Mouse (Mus musculus): ENCODE results near the gene Rims4. TPM values are rescaled to one million over a fixed set of nuclear protein-coding genes. Genes with fewer than 3 reads are reported as not detected.

Gene Rims4
- total and polyA plus RNA-seq, 2 experiments from 2014 or later = 16.3 to 59.1 TPM

DNA sequence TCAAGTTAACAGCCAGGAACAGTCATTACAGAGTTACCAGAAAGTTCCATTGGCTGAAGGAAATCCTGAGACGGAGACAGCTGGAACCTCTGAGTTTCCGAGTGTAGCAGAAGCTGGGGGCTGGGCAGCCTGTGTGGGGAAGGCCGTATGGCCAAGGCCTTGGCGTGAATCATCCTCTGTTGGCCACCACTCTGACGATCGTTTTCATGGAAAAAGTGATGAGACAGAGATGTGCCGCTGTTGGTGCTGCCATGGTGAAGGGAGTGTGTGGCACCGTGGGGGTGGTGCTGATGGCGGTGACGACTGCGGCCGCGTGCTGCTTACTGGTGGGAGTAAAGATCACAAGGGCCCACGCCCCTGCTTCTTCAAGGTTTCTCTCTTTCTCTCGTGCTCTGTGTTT is 27.7 kb upstream of the Rims4 start:
- no peak overlapping the region for H3K4me3 ChIP-seq (ENCODE audit: low read depth, low read length)
- H3K4me1 ChIP-seq (ENCODE audit: insufficient read depth) = no peaks in the 10 kb centered on the region
- no peak for ATAC-seq

DNA sequence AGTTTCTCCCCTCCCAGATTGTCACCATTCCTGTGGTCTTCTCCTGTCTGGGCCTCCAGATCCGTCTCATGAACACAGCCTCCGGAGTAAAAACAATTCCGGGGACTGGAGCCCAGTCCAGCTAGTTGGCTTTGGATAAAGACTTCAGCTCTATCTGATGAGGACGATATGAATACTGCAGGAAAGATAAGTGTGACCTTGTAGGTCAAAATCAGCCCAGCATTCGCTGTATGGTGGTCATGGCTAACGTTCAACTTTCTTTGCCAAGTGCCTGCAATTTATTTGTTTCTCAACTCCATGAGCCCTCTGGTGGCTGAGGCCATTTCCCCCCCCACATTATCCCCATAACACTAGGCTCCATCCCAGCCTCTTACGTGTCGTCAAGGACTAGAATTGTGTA is 26.0 kb upstream of the Rims4 start:
- Histone ChIP-seq H3K36me3 (ENCODE audit: insufficient read depth) (no peaks in the 10 kb centered on the region), H3K4me3 (ENCODE audit: low read depth, low read length) (no peak overlapping the region), H3K9ac (no peak overlapping the region), H3K27ac (ENCODE audit: low read depth, low read length) (no peak overlapping the region), H3K4me1 (ENCODE audit: insufficient read depth) (no peaks in the 10 kb centered on the region), H3K4me2 (ENCODE audit: low read depth) (no peak overlapping the region), H3K9me3 (ENCODE audit: low read length) (no peaks in the 10 kb centered on the region), H3K27me3 (ENCODE audit: insufficient read depth, low read length) (no peaks in the 10 kb centered on the region)
- no peak for ATAC-seq
- 0 out of 2 replicates have a peak, but pooled peaks have one; percentile 12 for TF ChIP-seq CTCF (IDR thresholded peaks at IDR 0.05; ENCODE audit: low read depth)
- no peak for DNase-seq
- WGBS = 81% methylated on average over 8 of the region's 8 CpGs

More for the DNA sequence above, 27.7 kb upstream of the Rims4 start:
- DNase-seq = no peak
- no peak overlapping the region for H3K4me2 ChIP-seq (ENCODE audit: low read depth)
- no peak overlapping the region for H3K9ac ChIP-seq
- H3K27me3 ChIP-seq (ENCODE audit: insufficient read depth, low read length) = no peaks in the 10 kb centered on the region
- H3K27ac ChIP-seq (ENCODE audit: low read depth, low read length) = no peak overlapping the region
- no peaks in the 10 kb centered on the region for H3K36me3 ChIP-seq (ENCODE audit: insufficient read depth)
- WGBS = 81% methylated on average over 15 of the region's 15 CpGs
- H3K9me3 ChIP-seq (ENCODE audit: low read length) = no peaks in the 10 kb centered on the region
- no peak for TF ChIP-seq CTCF (IDR thresholded peaks at IDR 0.05; ENCODE audit: low read depth)

DNA sequence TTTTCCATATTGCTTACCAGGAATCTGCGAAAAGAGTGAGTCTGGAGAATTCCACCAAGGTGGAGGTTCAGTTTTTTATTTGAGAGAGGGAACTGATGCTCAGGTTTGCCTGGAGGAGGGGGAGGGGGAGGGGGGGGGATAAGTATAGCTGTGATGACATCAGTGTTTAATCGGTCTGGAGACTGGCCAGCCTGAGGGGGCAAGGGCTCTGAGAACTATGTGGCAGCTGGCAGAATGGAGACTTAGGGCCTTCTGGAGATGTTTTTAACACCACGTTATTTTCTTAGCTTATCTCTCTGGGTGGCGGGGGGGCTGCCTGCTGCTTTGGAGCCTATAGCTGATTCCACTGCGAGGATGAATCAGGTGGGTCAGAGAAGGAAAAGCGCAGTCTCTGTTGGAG is 24.6 kb upstream of the Rims4 start:
- no peaks in the 10 kb centered on the region for H3K36me3 ChIP-seq (ENCODE audit: insufficient read depth)
- no peaks in the 10 kb centered on the region for H3K4me1 ChIP-seq (ENCODE audit: insufficient read depth)
- H3K4me3 ChIP-seq (ENCODE audit: low read depth, low read length) = no peak overlapping the region
- no peaks in the 10 kb centered on the region for H3K27me3 ChIP-seq (ENCODE audit: insufficient read depth, low read length)
- ATAC-seq (no peak), DNase-seq (no peak)
- H3K9ac ChIP-seq = no peak overlapping the region
- TF ChIP-seq CTCF (IDR thresholded peaks at IDR 0.05; ENCODE audit: low read depth) = no peak
- no peaks in the 10 kb centered on the region for H3K9me3 ChIP-seq (ENCODE audit: low read length)
- 77% methylated on average over 6 of the region's 6 CpGs for WGBS
- H3K4me2 ChIP-seq (ENCODE audit: low read depth) = no peak overlapping the region
- no peak overlapping the region for H3K27ac ChIP-seq (ENCODE audit: low read depth, low read length)

DNA sequence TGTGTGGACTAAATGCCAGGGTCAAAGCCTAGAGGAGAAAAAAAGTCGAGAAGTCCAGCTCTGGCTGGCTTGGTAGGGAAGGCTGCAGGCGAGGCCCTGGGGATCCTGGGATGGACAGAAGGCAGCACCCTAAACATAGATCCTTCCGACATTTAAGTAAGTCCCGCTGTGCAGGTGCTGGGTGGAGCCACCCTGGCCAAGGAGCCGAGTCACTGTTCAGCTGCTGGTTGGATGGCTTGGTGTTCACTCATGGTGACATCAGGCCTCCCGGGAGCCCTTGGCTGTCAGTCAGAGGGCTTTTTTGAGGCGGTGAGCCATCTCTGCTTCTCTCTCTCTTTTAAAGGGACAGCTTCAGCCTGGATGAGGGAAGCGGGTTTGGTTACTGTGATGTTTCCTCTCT is 21.0 kb upstream of the Rims4 start:
- ATAC-seq (peak; percentile 69), DNase-seq (peak; percentile 47)
- H3K4me2 ChIP-seq (ENCODE audit: low read depth) = no peak overlapping the region
- no peaks in the 10 kb centered on the region for H3K4me1 ChIP-seq (ENCODE audit: insufficient read depth)
- no peaks in the 10 kb centered on the region for H3K27me3 ChIP-seq (ENCODE audit: insufficient read depth, low read length)
- H3K4me3 ChIP-seq (ENCODE audit: low read depth, low read length) = no peak overlapping the region
- no peak overlapping the region for H3K27ac ChIP-seq (ENCODE audit: low read depth, low read length)
- 35% methylated on average over 8 of the region's 8 CpGs for WGBS
- no peak for TF ChIP-seq CTCF (IDR thresholded peaks at IDR 0.05; ENCODE audit: low read depth)
- no peaks in the 10 kb centered on the region for H3K36me3 ChIP-seq (ENCODE audit: insufficient read depth)
- H3K9me3 ChIP-seq (ENCODE audit: low read length) = no peaks in the 10 kb centered on the region
- no peak overlapping the region for H3K9ac ChIP-seq

DNA sequence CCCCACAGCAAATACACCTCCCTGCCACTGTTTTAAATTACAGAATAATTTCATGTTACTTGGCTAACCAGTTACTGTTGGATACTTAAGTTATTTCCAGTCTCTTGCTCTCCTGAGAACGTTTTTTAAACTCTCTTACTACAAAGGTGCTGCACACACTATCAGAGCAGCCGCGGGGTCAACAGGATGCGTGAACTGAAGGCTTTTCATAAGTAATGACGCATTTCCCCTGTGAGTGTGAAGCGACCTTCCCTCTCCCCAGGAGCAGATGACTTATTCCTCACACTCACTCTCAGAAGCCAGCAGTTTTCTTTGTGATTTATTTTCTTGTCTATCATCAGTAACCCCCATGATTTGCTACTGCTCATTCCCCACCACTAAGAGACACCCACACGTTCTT is 13.7 kb upstream of the Rims4 start:
- no peaks in the 10 kb centered on the region for H3K4me1 ChIP-seq (ENCODE audit: insufficient read depth)
- TF ChIP-seq CTCF (IDR thresholded peaks at IDR 0.05; ENCODE audit: low read depth) = no peak
- no peaks in the 10 kb centered on the region for H3K9me3 ChIP-seq (ENCODE audit: low read length)
- H3K27ac ChIP-seq (ENCODE audit: low read depth, low read length) = no peak overlapping the region
- H3K27me3 ChIP-seq (ENCODE audit: insufficient read depth, low read length) = no peaks in the 10 kb centered on the region
- no peaks in the 10 kb centered on the region for H3K36me3 ChIP-seq (ENCODE audit: insufficient read depth)
- H3K4me3 ChIP-seq (ENCODE audit: low read depth, low read length) = no peak overlapping the region
- WGBS = 51% methylated on average over 7 of the region's 7 CpGs
- DNase-seq = no peak
- H3K9ac ChIP-seq = no peak overlapping the region
- ATAC-seq = no peak
- no peak overlapping the region for H3K4me2 ChIP-seq (ENCODE audit: low read depth)

DNA sequence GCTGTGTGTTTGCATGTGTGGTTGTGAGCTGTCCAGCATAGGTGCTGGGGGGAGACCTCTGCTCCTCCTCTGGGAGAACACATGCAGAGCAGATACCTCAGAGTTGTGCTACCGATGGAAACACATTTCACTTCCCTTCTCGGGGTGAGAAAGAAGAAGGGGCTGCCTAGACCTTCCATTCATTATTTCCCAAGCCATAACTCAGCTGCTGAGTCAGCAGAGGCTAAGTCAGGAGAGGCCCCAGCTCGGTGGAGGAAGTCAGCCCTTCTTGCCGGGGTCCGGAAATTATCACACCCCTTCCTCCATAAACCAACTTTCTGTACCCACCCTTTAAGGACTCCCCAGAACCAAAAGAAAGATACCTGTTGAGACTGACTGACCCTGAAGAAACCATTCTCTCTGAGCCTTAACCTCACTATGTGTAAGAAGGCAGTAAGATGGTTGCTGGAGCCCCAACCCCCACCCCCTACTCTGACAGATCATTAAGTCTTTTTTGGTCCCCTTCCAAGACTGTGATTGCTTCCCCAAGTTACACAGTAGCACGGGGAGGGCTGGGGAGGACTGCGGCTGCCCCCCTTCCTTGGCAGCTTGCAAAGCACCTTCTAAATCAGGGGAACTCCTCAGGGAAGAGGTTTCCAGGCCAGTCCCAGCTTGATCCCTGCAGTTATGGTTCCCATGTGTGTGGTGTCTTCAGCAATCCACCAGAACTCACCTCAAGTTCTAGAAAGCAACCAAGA is 10.1 kb upstream of the Rims4 start:
- no peak overlapping the region for H3K9ac ChIP-seq
- no peak overlapping the region for H3K27ac ChIP-seq (ENCODE audit: low read depth, low read length)
- ATAC-seq (no peak), DNase-seq (no peak)
- no peaks in the 10 kb centered on the region for H3K4me1 ChIP-seq (ENCODE audit: insufficient read depth)
- H3K27me3 ChIP-seq (ENCODE audit: insufficient read depth, low read length) = no peaks in the 10 kb centered on the region
- no peak overlapping the region for H3K4me3 ChIP-seq (ENCODE audit: low read depth, low read length)
- H3K9me3 ChIP-seq (ENCODE audit: low read length) = no peaks in the 10 kb centered on the region
- WGBS = 58% methylated on average over 7 of the region's 7 CpGs
- no peak overlapping the region for H3K4me2 ChIP-seq (ENCODE audit: low read depth)
- no peak for TF ChIP-seq CTCF (IDR thresholded peaks at IDR 0.05; ENCODE audit: low read depth)
- no peaks in the 10 kb centered on the region for H3K36me3 ChIP-seq (ENCODE audit: insufficient read depth)

DNA sequence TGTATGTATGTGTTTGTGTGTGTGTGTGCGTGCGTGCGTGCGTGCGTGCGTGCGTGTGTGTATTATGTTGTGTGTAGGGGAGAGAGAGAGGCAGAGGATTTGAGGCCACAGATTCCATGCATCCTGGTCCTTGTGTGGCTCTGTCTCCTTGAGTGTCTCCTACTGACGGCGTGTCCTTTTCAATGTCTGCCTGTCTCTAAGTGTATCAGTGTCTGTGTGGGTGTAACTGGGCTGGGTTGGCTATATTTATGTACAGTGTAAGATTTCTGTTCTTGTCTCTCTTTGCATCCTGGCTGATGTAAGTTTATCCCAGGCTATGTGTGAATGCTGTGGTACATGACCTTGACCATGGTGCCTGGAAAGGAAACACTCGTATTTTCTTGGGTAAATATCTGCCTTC is 6.6 kb upstream of the Rims4 start:
- no peak overlapping the region for H3K9ac ChIP-seq
- ATAC-seq = no peak
- no peak for DNase-seq
- H3K36me3 ChIP-seq (ENCODE audit: insufficient read depth) = no peaks in the 10 kb centered on the region
- H3K9me3 ChIP-seq (ENCODE audit: low read length) = no peaks in the 10 kb centered on the region
- no peak overlapping the region for H3K4me3 ChIP-seq (ENCODE audit: low read depth, low read length)
- 92% methylated on average over 10 of the region's 10 CpGs for WGBS
- TF ChIP-seq CTCF (IDR thresholded peaks at IDR 0.05; ENCODE audit: low read depth) = no peak
- H3K4me1 ChIP-seq (ENCODE audit: insufficient read depth) = no peaks in the 10 kb centered on the region
- H3K4me2 ChIP-seq (ENCODE audit: low read depth) = no peak overlapping the region
- H3K27me3 ChIP-seq (ENCODE audit: insufficient read depth, low read length) = no peaks in the 10 kb centered on the region
- no peak overlapping the region for H3K27ac ChIP-seq (ENCODE audit: low read depth, low read length)
